Mouse (Mus musculus) lung, postnatal 0 days (tissue): Measurements from ENCODE around the gene Aak1.

Experiments used
- CTCF ChIP-seq: IDR thresholded peaks from 2 replicates; pipeline ENCODE4 v1.5.1; 2016; ENCODE audit warnings: antibody characterized with exemption, mild to moderate bottlenecking
- EP300 ChIP-seq: IDR thresholded peaks from 2 replicates; pipeline ENCODE4 v1.6.1; 2016; ENCODE audit warnings: antibody characterized with exemption, mild to moderate bottlenecking, control low read depth

- no peak for TF ChIP-seq CTCF
- TF ChIP-seq EP300, result no peak
These were observed 67.0 kb downstream of the Aak1 start for GRCm38 (mm10) chr6:86916157-86916820.
